Mouse (Mus musculus) heart, adult 2 months (tissue): ENCODE results near the gene Tle6.

Experiments
- CTCF ChIP-seq: fragments of 200-600 bp; IDR thresholded peaks from 2 replicates; pipeline ENCODE4 v1.8.1; 2022; ENCODE audit warnings: antibody characterized with exemption, mild to moderate bottlenecking, moderate library complexity
- POLR2A ChIP-seq: fragments of 200-500 bp; IDR thresholded peaks from 2 replicates; pipeline ENCODE4 v1.6.1; 2011; ENCODE audit warnings: mild to moderate bottlenecking, low read depth, low read length, control low read depth; ENCODE audit not compliant: insufficient read depth

- TF ChIP-seq POLR2A (no peak), CTCF (no peak)
These were observed 22.6 kb upstream of the Tle6 start for GRCm38 (mm10) chr10:81623441-81623840.
